Mouse (Mus musculus) limb, embryonic 11.5 days (tissue): ENCODE measurements around the gene Ddit4. TPM values are rescaled to one million over a fixed set of nuclear protein-coding genes. Genes with fewer than 3 reads are reported as not detected.

Source experiments
- ATAC-seq: fragments of 200-750 bp; cut with Nextera tagmentation; 2 replicates; pipeline ENCODE4 v1.8.0; 2017; ENCODE audit warnings: low read depth; ENCODE audit not compliant: insufficient number of reproducible peaks, low FRiP score, low TSS enrichment
- DNase-seq: peaks from one replicate; pipeline ENCODE4 v3.0.0-alpha.2; 2015; ENCODE audit warnings: low spot score
- H3K27ac ChIP-seq: fragments of 300-500 bp; sonication (generic); replicated peaks from 2 replicates; pipeline ENCODE4 v1.5.1; 2014; ENCODE audit warnings: low read depth, mild to moderate bottlenecking, low read length
- H3K27me3 ChIP-seq: fragments of 300-500 bp; sonication (generic); 2 replicates; pipeline ENCODE4 v1.6.1; 2014; ENCODE audit warnings: mild to moderate bottlenecking, low read length, mixed read lengths; ENCODE audit not compliant: control insufficient read depth, insufficient read depth
- H3K36me3 ChIP-seq: fragments of 300-500 bp; sonication (generic); 2 replicates; pipeline ENCODE4 v1.6.1; 2014; ENCODE audit warnings: mild to moderate bottlenecking, low read length, moderate library complexity, mixed read lengths; ENCODE audit not compliant: control insufficient read depth, insufficient read depth
- H3K4me1 ChIP-seq: fragments of 300-500 bp; sonication (generic); 2 replicates; pipeline ENCODE4 v1.6.1; 2014; ENCODE audit warnings: low read length, mixed read lengths; ENCODE audit not compliant: control insufficient read depth, insufficient read depth
- H3K4me2 ChIP-seq: fragments of 300-500 bp; sonication (generic); 2 replicates; pipeline ENCODE4 v1.6.1; 2014; ENCODE audit warnings: low read depth, mild to moderate bottlenecking, moderate library complexity; ENCODE audit not compliant: severe bottlenecking
- H3K4me3 ChIP-seq: fragments of 300-500 bp; sonication (generic); 2 replicates; pipeline ENCODE4 v1.5.1; 2014; ENCODE audit warnings: low read depth, low read length
- H3K9ac ChIP-seq: fragments of 300-500 bp; sonication (generic); 2 replicates; pipeline ENCODE4 v1.6.1; 2014; ENCODE audit warnings: mild to moderate bottlenecking, low read length
- H3K9me3 ChIP-seq: fragments of 300-500 bp; sonication (generic); 2 replicates; pipeline ENCODE4 v1.6.1; 2016; ENCODE audit warnings: low read length; ENCODE audit not compliant: control insufficient read depth
- WGBS: fragments of 180-500 bp; shearing (Covaris S2); extraction: QIAGEN DNeasy Blood & Tissue Kit; methylation state at CpG from one replicate; pipeline ENCODE4 v1.1.7; 2014; 5-methylcytosine and 5-hydroxymethylcytosine counted together
- polyA plus RNA-seq: library from polyadenylated mRNA; unstranded; fragments of >200 nt; fragmentation: Nextera tagmentation; extraction: Ambion mirVana; gene quantifications from 2 replicates; pipeline ENCODE4 v1.2.1, GENCODE M21; 2014

The Ddit4 gene
- polyA plus RNA-seq, 1 experiment from 2014 or later = 10.2 TPM

GRCm38 (mm10) chr10:59916159-59916558, 35.5 kb downstream of the Ddit4 start:
- H3K9me3 ChIP-seq = no peaks in the 10 kb centered on the region
- H3K27me3 ChIP-seq = no peaks in the 10 kb centered on the region
- peak overlapping the region; percentile 48 for H3K4me2 ChIP-seq
- peak overlapping the region; percentile 85 for H3K27ac ChIP-seq
- peaks cover 48% of the 10 kb centered on the region for H3K4me1 ChIP-seq
- H3K36me3 ChIP-seq = no peaks in the 10 kb centered on the region
- peak overlapping the region; percentile 37 for H3K9ac ChIP-seq
- 3% methylated on average over 4 of the region's 4 CpGs for WGBS
- ATAC-seq = no peak
- H3K4me3 ChIP-seq = peak overlapping the region; percentile 12; the same call in 1 of the 2 replicates
- DNase-seq = peak; percentile 50

- Histone ChIP-seq H3K9ac (no peak overlapping the region), H3K27me3 (no peaks in the 10 kb centered on the region), H3K4me1 (peaks cover 52% of the 10 kb centered on the region), H3K4me2 (no peak overlapping the region), H3K36me3 (no peaks in the 10 kb centered on the region), H3K27ac (no peak overlapping the region), H3K9me3 (no peaks in the 10 kb centered on the region), H3K4me3 (no peak overlapping the region)
- no peak for DNase-seq
- 90% methylated on average over 8 of the region's 8 CpGs for WGBS
- no peak for ATAC-seq
Measured at GRCm38 (mm10) chr10:59915196-59915962, 36.3 kb downstream of the Ddit4 start.

GRCm38 (mm10) chr10:59911561-59912198, 40.0 kb downstream of the Ddit4 start:
- peak overlapping the region; percentile 38; the same call in 1 of the 2 replicates for H3K9ac ChIP-seq
- no peak overlapping the region for H3K4me3 ChIP-seq
- H3K36me3 ChIP-seq = no peaks in the 10 kb centered on the region
- no peaks in the 10 kb centered on the region for H3K9me3 ChIP-seq
- peaks cover 54% of the 10 kb centered on the region for H3K4me1 ChIP-seq
- H3K27me3 ChIP-seq = no peaks in the 10 kb centered on the region
- 2% methylated on average over 25 of the region's 25 CpGs for WGBS
- DNase-seq (peak; percentile 77), ATAC-seq (0 out of 2 replicates have a peak, but pooled peaks have one; percentile 17)
- H3K4me2 ChIP-seq = peak overlapping the region; percentile 38
- H3K27ac ChIP-seq = peak overlapping the region; percentile 74

GRCm38 (mm10) chr10:59911091-59911490, 40.5 kb downstream of the Ddit4 start:
- DNase-seq (no peak), ATAC-seq (no peak)
- Histone ChIP-seq H3K27me3 (no peaks in the 10 kb centered on the region), H3K4me1 (peaks cover 50% of the 10 kb centered on the region), H3K9me3 (no peaks in the 10 kb centered on the region), H3K4me2 (peak overlapping the region; percentile 38; the same call in 1 of the 2 replicates), H3K9ac (no peak overlapping the region), H3K27ac (peak overlapping the region; percentile 74), H3K4me3 (no peak overlapping the region), H3K36me3 (no peaks in the 10 kb centered on the region)
- WGBS = 30% methylated on average over 6 of the region's 6 CpGs

- H3K4me2 ChIP-seq = peak overlapping the region; percentile 26; the same call in 1 of the 2 replicates
- H3K36me3 ChIP-seq = no peaks in the 10 kb centered on the region
- H3K27ac ChIP-seq = peak overlapping the region; percentile 32; the same call in 1 of the 2 replicates
- no peaks in the 10 kb centered on the region for H3K9me3 ChIP-seq
- no peaks in the 10 kb centered on the region for H3K27me3 ChIP-seq
- peak; percentile 19; the same call in 1 of the 2 replicates for ATAC-seq
- no peak overlapping the region for H3K9ac ChIP-seq
- H3K4me1 ChIP-seq = peaks cover 45% of the 10 kb centered on the region
- WGBS = 9% methylated on average over 14 of the region's 14 CpGs
- no peak overlapping the region for H3K4me3 ChIP-seq
- no peak for DNase-seq
Measured at GRCm38 (mm10) chr10:59909357-59909847, 42.2 kb downstream of the Ddit4 start.

GRCm38 (mm10) chr10:59908776-59909315, 42.8 kb downstream of the Ddit4 start:
- Histone ChIP-seq H3K27me3 (no peaks in the 10 kb centered on the region), H3K9ac (no peak overlapping the region), H3K4me1 (peaks cover 45% of the 10 kb centered on the region), H3K27ac (peak overlapping the region; percentile 32; the same call in 1 of the 2 replicates), H3K36me3 (no peaks in the 10 kb centered on the region), H3K4me3 (no peak overlapping the region), H3K9me3 (no peaks in the 10 kb centered on the region), H3K4me2 (no peak overlapping the region)
- no peak for DNase-seq
- ATAC-seq = no peak
- 57% methylated on average over 7 of the region's 7 CpGs for WGBS

- H3K4me2 ChIP-seq = no peak overlapping the region
Measured at GRCm38 (mm10) chr10:59907695-59908299, 43.8 kb downstream of the Ddit4 start.

More at GRCm38 (mm10) chr10:59907695-59908299, 43.8 kb downstream of the Ddit4 start:
- no peak overlapping the region for H3K4me3 ChIP-seq
- no peaks in the 10 kb centered on the region for H3K27me3 ChIP-seq
- 53% methylated on average over 7 of the region's 7 CpGs for WGBS
- no peaks in the 10 kb centered on the region for H3K9me3 ChIP-seq
- no peak overlapping the region for H3K9ac ChIP-seq
- H3K36me3 ChIP-seq = no peaks in the 10 kb centered on the region
- no peak for DNase-seq
- ATAC-seq = 0 out of 2 replicates have a peak, but pooled peaks have one; percentile 8
- H3K27ac ChIP-seq = peak overlapping the region; percentile 30; the same call in 1 of the 2 replicates
- peaks cover 49% of the 10 kb centered on the region for H3K4me1 ChIP-seq
